Mouse (Mus musculus) hematopoietic stem cell, adult 5-6 weeks (primary cell): Measurements from ENCODE around the gene Vash2. TPM values are rescaled to one million over a fixed set of nuclear protein-coding genes. Genes with fewer than 3 reads are reported as not detected.

Experiments
- ATAC-seq, 2 experiments: fragments of 125-278 bp in 1 of 2; replicated peaks in 1 of 2; 2 replicates each; pipeline ENCODE4 v1.8.0; 2016 to 2017; ENCODE audit warnings: inconsistent platforms in 2 of 2, mild to moderate bottlenecking in 2 of 2, moderate number of reproducible peaks in 2 of 2, low read depth in 1 of 2, moderate TSS enrichment in 1 of 2; ENCODE audit not compliant: low FRiP score in 2 of 2, poor library complexity in 2 of 2, severe bottlenecking in 2 of 2, insufficient read depth in 1 of 2, low TSS enrichment in 1 of 2
- total RNA-seq: library from RNA; stranded (forward); fragments of 172-1452, 232-1000 nt; gene quantifications from 2 replicates; pipeline ENCODE4 v1.2.3, GENCODE M21; 2017

The Vash2 gene
- total RNA-seq, 1 experiment from 2014 or later = not detected

GRCm38 (mm10) chr1:190980470-190980869 is 1.4 kb upstream of the Vash2 start:
- no peak for ATAC-seq

- ATAC-seq = 0 out of 4 replicates have a peak, but pooled peaks of 1 of the 2 experiments have one; percentile 14
Measured at GRCm38 (mm10) chr1:190978511-190979073, 504 bp downstream of the Vash2 start.

- no peak for ATAC-seq
Measured at GRCm38 (mm10) chr1:190978001-190978400, 1.1 kb downstream of the Vash2 start.

- no peak for ATAC-seq
Measured at GRCm38 (mm10) chr1:190976887-190977573, 2.1 kb downstream of the Vash2 start.

DNA sequence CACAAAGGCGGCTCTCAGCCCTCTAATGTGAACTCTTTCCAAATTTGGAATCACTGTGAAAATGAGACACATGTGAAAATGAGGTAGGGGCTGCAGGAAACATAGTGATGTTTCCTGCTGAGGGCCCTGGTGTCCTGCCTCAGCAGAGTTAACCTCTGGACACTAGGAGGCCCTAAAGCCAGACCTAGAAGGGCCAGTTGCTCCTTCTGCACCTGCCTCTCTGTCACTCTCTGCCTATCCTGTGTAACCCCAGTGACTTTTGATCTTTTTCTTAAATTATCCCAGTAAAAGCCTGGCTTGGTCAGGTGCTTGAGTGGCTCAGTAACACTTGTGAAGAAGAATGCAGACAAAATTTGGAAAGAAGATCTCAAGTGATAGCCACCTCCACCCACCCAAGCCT is 4.3 kb downstream of the Vash2 start:
- no peak for ATAC-seq

GRCm38 (mm10) chr1:190974191-190974590 is 4.9 kb downstream of the Vash2 start:
- no peak for ATAC-seq

GRCm38 (mm10) chr1:190972612-190973192 is 6.4 kb downstream of the Vash2 start:
- no peak for ATAC-seq

GRCm38 (mm10) chr1:190971708-190972610 is 7.1 kb downstream of the Vash2 start:
- no peak for ATAC-seq

- no peak for ATAC-seq
Measured at GRCm38 (mm10) chr1:190968010-190968409, 11.1 kb downstream of the Vash2 start.

DNA sequence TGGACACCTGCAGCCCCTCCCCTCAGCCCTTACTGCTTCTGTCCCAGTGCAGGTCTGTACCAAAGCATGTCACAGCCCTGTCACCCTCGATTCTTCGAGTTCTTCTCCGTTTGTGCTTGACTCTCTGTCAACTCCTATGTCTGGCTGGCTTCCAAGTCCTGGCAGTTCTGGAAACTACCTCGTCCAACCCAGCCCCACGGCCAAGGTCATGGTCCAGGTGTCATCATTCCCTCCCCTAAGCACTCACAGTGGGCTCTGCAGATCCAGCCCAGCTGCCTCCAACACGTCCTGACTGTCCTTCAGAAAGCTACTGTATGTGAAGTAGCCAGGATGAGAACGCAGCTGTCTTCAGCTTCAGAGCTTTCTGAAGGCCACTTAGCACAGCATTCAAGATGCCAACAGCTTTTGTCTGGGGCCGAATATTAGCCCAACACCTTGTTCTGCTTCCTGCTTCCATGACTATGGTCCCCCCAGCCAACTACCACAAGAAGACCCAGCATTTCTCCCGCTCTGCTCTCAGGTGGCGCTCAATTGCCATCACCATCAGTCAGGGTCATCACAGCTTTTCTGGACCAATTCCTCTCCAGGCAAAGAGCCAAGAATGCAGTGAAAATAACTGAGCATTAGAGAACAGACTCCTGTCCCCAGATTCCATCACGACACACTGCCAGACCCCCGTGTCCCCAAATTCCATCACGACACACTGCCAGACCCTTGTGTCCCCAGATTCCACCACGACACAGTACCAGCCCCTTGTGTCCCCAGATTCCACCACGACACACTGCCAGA is 13.9 kb downstream of the Vash2 start:
- ATAC-seq = no peak

DNA sequence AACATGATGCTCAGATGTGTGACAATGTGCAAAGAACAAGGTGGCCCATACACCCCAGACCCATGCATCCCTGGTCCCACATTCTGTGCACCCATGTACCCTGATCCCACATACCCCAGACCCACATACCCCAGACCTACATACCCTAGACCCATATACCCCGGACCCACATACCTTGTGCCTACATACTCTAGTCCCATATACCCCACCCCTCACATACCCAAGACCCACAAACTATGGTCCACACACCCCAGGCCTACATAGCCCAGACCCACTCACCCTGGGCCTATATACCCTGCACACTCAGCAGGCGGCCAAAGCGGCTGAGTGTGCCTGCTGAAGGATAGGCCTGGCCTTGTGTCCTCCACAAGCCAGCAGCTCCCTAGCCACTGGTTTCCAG is 16.3 kb downstream of the Vash2 start:
- no peak for ATAC-seq

DNA sequence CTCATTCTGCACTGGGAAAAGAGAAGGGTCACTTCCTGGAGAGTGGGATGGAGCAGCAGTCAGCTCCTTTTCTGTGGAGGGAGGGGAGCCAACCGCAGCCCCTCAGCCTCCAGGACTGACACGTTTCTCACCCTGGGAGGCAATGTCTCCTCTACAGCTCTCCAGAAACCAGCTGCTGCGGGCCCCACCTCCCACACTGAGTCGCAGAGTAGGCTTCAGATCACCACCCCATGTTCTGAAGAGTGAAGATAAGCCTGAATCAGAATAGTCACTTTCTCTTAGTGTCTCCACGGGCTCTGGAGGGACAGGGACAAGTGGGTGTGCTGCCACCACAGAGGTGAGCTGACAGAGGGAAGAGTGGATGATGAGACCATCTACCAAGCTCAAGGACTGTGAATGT is 20.3 kb downstream of the Vash2 start:
- ATAC-seq = no peak

- ATAC-seq = no peak
Measured at GRCm38 (mm10) chr1:190953009-190953408, 26.1 kb downstream of the Vash2 start.

DNA sequence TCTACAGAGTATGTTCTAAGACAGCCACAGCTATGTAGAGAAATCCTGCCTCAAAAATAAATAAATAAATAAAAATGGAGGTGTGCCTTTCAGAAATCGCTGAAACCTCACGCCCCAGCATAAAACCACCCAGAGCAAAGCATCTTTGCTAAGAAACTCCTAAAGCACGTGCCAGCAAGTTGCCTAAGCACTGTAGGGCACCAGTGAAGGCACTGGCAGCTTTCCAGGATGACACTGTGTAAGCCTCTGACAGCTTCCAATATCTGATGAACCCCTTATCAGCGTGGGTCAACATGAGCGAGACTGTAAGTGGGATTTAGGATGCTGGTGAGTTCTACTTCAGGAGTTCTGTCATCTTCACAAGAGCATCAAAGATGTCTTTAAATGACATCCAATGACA is 28.1 kb downstream of the Vash2 start:
- no peak for ATAC-seq

DNA sequence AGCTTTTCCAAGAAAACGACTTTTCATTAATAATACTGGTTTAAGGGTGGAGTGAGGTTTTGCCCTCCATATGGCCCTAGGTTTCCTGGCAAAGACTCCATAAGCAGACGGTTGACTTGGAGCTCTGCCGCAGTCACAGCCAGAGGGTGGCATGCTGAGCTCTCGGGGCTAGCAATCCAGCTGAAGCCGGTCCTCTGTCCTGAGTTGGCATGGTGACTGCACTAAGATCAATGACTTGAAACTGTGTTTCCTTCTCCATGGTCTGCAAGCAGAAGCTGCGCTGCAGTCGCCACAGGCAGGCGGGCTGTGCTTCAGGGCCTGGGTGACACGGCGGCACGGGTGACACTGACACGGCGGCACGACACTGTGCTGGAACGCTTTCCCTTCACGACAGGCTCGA is 30.2 kb downstream of the Vash2 start:
- ATAC-seq = no peak

DNA sequence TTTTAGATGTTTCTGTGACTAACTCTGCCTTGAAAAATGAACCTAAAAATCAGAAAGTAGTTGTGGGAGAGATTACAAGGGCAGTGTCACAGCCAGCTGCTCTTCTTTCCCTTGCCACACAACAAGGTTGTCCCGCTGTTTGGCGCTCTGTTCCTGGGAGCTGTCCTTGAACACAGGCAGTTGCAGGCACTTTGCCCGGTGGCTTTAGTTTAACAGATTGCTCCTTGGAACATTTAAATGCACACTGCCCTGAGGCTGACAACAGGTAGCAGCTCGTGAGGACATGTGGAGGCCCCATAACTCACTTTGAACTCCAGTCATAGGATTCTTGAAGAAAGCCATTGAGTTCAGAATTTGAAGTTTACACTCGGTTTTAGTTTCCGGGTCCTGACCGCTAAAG is 30.7 kb downstream of the Vash2 start:
- no peak for ATAC-seq

DNA sequence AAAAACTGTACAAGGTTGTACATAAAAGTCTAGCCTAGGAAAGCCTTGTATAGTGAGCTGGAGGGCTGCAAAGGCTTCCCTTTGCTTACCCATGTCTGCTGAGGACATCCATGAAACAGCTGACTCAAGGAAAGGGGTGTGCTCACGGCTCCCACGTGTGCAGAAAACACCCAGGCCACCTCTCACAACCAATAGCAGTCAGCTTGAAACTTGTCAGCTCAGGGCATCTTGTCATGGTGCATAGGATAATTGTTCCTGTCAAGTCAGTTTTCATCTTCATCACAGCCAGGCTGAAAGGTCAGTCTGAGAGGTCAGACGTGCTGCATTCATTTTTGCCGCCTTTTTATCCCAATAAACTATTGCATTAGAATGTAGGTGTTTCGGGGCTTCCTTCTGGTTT is 31.1 kb downstream of the Vash2 start:
- no peak for ATAC-seq
